Mouse (Mus musculus) gastrocnemius, postnatal 14 days (tissue): ENCODE results near the gene Gzmg. TPM values are rescaled to one million over a fixed set of nuclear protein-coding genes. Genes with fewer than 3 reads are reported as not detected.
A peak's percentile ranks its signal among the peaks of the same experiment; 100 is the strongest.
"Not testable (repeated sequence)": the region's sequence is repeated elsewhere in the genome, so short reads cannot be mapped to it uniquely, and the experiment has no call there.

ENCODE experiments used
- DNase-seq: peaks from one replicate; pipeline ENCODE4 v3.0.0; 2021; ENCODE audit warnings: mixed read lengths
- intact Hi-C: fragments of 180-260 bp; cut with DNase I; formaldehyde crosslinking; loops from one replicate; pipeline ENCODE4 v1.15.1; 2025; ENCODE audit warnings: low total_unique reads
- long read RNA-seq, 2 experiments: library from polyadenylated mRNA; stranded (forward); transcript quantifications; one replicate each; pipeline ENCODE4 v2.0.0; 2021
- total RNA-seq, 2 experiments: library from RNA; stranded (reverse); gene quantifications; 2 replicates each; pipeline ENCODE4 v1.2.3; 2021

The Gzmg gene
- total RNA-seq, result not detected
- long read RNA-seq, experiment 1, result 0 reads
- long read RNA-seq, experiment 2, result 0 reads

GRCm38 (mm10) chr14:56159479-56159878 is at the start of gene Gzmg:
Gene Gzmg, minus strand, starts transcription at chr14:56159579.
- intact Hi-C loops, result not testable (repeated sequence)

GRCm38 (mm10) chr14:56205613-56206012 is 46.2 kb upstream of the Gzmg start:
- intact Hi-C loops, result loop anchor here (10.0 kb wide), 1 partner anchor 99 kb away; no protein-coding TSS in a partner anchor
- no peak for DNase-seq

More at GRCm38 (mm10) chr14:56159479-56159878, at the start of gene Gzmg:
- not testable (repeated sequence) for DNase-seq

GRCm38 (mm10) chr14:56205021-56205420 is 45.6 kb upstream of the Gzmg start:
- not testable (repeated sequence) for DNase-seq
- intact Hi-C loops, result loop anchor here (10.0 kb wide), 1 partner anchor 100 kb away; no protein-coding TSS in a partner anchor

- DNase-seq, result peak; percentile 55
- intact Hi-C loops, result loop anchor here (10.0 kb wide), 1 partner anchor 101 kb away; no protein-coding TSS in a partner anchor
Measured at GRCm38 (mm10) chr14:56203975-56204374, 44.6 kb upstream of the Gzmg start.

- intact Hi-C loops, result no loop called here
Measured at GRCm38 (mm10) chr14:56186946-56187345, 27.6 kb upstream of the Gzmg start.

GRCm38 (mm10) chr14:56186521-56186920 is 27.1 kb upstream of the Gzmg start:
- no peak for DNase-seq
- intact Hi-C loops, result no loop called here

More at GRCm38 (mm10) chr14:56186946-56187345, 27.6 kb upstream of the Gzmg start:
- DNase-seq, result no peak

- peak; percentile 33 for DNase-seq
- intact Hi-C loops, result not testable (repeated sequence)
Measured at GRCm38 (mm10) chr14:56177651-56178050, 18.3 kb upstream of the Gzmg start.

- no peak for DNase-seq
Measured at GRCm38 (mm10) chr14:56174499-56174898, 15.1 kb upstream of the Gzmg start, which contains the start of gene Gzmn. Gene Gzmn, minus strand, starts transcription at chr14:56174599.

GRCm38 (mm10) chr14:56173396-56173795 is 14.0 kb upstream of the Gzmg start:
- DNase-seq, result no peak
- intact Hi-C loops, result no loop called here

More at GRCm38 (mm10) chr14:56174499-56174898, 15.1 kb upstream of the Gzmg start, which contains the start of gene Gzmn:
- intact Hi-C loops, result no loop called here

GRCm38 (mm10) chr14:56172744-56173143 is 13.4 kb upstream of the Gzmg start:
- no peak for DNase-seq
- intact Hi-C loops, result no loop called here

GRCm38 (mm10) chr14:56168009-56168408 is 8.6 kb upstream of the Gzmg start:
- DNase-seq, result no peak
- intact Hi-C loops, result no loop called here

GRCm38 (mm10) chr14:56162109-56162508 is 2.7 kb upstream of the Gzmg start:
- DNase-seq, result no peak
- intact Hi-C loops, result no loop called here

- no peak for DNase-seq
- intact Hi-C loops, result no loop called here
Measured at GRCm38 (mm10) chr14:56155340-56155739, 4.0 kb downstream of the Gzmg start.

- intact Hi-C loops, DNase-seq: not testable (repeated sequence)
Measured at GRCm38 (mm10) chr14:56133675-56134074, 25.7 kb downstream of the Gzmg start.

- intact Hi-C loops, DNase-seq: not testable (repeated sequence)
Measured at GRCm38 (mm10) chr14:56132508-56132907, 26.9 kb downstream of the Gzmg start, which contains the start of gene Gzmd. Gene Gzmd, minus strand, starts transcription at chr14:56132608.

GRCm38 (mm10) chr14:56128341-56128740 is 31.0 kb downstream of the Gzmg start:
- no peak for DNase-seq
- intact Hi-C loops, result no loop called here

- intact Hi-C loops, result no loop called here
- no peak for DNase-seq
Measured at GRCm38 (mm10) chr14:56123516-56123915, 35.9 kb downstream of the Gzmg start.

GRCm38 (mm10) chr14:56120525-56120924 is 38.9 kb downstream of the Gzmg start, which contains the start of gene Gzme:
Gene Gzme, minus strand, starts transcription at chr14:56120625.
- intact Hi-C loops, result no loop called here
- no peak for DNase-seq

- DNase-seq, intact Hi-C loops: not testable (repeated sequence)
Measured at GRCm38 (mm10) chr14:56115531-56116310, 43.7 kb downstream of the Gzmg start.
